Mouse (Mus musculus): ENCODE results near the gene Fam20b. TPM values are rescaled to one million over a fixed set of nuclear protein-coding genes. Genes with fewer than 3 reads are reported as not detected.

Gene Fam20b
- polyA plus RNA-seq, 1 experiment from 2014 or later = 20.2 TPM

DNA sequence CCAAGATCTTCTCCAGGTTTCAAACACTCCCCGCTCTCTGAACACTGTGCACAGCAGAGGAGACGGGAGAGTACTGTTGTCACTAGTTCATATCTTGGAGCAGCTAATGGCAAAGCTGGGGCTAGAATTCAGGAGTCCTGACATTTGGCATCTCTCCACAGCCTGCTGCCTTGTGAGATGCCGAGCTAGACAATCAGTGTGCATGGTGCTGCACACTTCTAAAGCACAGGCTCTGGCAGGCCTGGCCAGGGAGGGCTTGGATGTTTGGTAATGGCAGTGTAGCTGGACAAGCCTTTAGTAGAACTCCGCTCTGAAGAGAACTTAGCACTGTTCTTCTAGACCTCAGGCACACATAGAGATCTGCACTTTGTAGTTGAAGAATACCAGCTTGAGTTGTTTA is 72.9 kb downstream of the Fam20b start:
- H3K27me3 ChIP-seq (replicated peaks) = no peaks in the 10 kb centered on the region
- no peak overlapping the region for H3K27ac ChIP-seq (replicated peaks)
- H3K36me3 ChIP-seq = peaks cover 59% of the 10 kb centered on the region
- H3K4me3 ChIP-seq = no peak overlapping the region
- no peak for ATAC-seq (ENCODE audit: extremely low read depth, insufficient number of reproducible peaks, low FRiP score, low TSS enrichment)
- no peak overlapping the region for H3K4me2 ChIP-seq
- H3K9ac ChIP-seq = no peak overlapping the region
- 76% methylated on average over 4 of the region's 4 CpGs for WGBS
- no peaks in the 10 kb centered on the region for H3K9me3 ChIP-seq
- peaks cover 15% of the 10 kb centered on the region for H3K4me1 ChIP-seq

DNA sequence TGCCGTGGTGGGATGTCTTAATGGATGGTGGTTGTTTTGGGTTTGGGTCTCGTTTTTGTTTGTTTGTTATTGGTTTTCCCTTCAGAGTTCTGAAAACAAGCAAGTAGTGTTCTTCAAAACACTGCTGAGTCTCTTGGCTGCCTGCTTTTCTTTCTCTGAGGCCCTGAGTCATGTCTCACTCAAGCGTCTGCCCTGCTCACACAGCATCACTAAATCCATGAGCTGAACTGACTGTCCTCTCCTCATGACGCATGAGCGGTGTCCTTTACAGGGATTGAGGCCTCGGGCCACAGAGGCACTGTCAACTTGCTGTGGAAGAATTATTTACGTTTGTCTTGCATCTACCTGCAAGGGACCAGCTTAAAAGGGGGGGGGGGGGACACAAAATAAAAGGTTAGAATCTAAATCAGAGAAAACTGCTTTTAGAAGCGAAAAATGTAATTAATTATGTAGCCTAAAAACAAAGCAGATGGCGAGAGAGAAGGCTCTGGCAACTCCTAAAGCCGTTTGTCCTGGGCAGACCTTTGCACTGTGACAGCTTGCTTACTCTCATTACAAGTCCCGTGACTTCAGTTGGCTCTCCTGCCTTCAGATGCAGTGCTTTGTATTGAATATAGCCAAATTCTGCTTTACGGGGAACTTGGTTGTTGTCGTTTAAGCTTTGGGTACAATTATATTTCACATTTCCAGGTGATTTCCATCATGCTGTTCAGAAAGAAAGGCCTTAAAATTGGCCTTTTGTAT is 73.9 kb downstream of the Fam20b start:
- 84% methylated on average over 13 of the region's 13 CpGs for WGBS
- no peaks in the 10 kb centered on the region for H3K9me3 ChIP-seq
- no peak overlapping the region for H3K27ac ChIP-seq (replicated peaks)
- no peak overlapping the region for H3K4me2 ChIP-seq
- H3K36me3 ChIP-seq = peaks cover 62% of the 10 kb centered on the region
- peaks cover 11% of the 10 kb centered on the region for H3K4me1 ChIP-seq
- H3K27me3 ChIP-seq (replicated peaks) = no peaks in the 10 kb centered on the region
- ATAC-seq (ENCODE audit: extremely low read depth, insufficient number of reproducible peaks, low FRiP score, low TSS enrichment) = no peak
- H3K9ac ChIP-seq = no peak overlapping the region
- H3K4me3 ChIP-seq = no peak overlapping the region

DNA sequence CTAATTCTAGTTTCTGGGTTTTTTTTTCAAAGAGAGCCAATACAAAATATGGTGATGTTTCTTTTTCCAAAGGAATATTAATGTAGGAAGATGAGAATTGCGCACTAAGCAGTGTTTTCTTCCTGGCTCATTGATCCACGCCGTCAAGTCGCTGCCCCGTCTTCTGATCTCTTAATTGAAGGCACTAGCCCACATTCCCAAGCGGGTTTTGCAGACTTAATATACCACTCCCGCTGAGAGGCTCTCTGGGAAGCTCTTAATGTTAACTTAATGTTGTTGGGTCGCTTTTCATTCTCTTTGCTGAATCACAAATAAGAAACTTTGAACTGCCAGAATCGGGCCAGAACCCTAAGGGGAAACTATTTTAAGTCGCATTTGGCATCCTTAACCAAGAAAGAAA is 74.8 kb downstream of the Fam20b start:
- H3K36me3 ChIP-seq = peaks cover 69% of the 10 kb centered on the region
- H3K4me1 ChIP-seq = peaks cover 10% of the 10 kb centered on the region
- no peaks in the 10 kb centered on the region for H3K9me3 ChIP-seq
- ATAC-seq (ENCODE audit: extremely low read depth, insufficient number of reproducible peaks, low FRiP score, low TSS enrichment) = no peak
- H3K4me3 ChIP-seq = no peak overlapping the region
- no peak overlapping the region for H3K4me2 ChIP-seq
- no peaks in the 10 kb centered on the region for H3K27me3 ChIP-seq (replicated peaks)
- no peak overlapping the region for H3K9ac ChIP-seq
- no peak overlapping the region for H3K27ac ChIP-seq (replicated peaks)
- WGBS = 85% methylated on average over 10 of the region's 10 CpGs

DNA sequence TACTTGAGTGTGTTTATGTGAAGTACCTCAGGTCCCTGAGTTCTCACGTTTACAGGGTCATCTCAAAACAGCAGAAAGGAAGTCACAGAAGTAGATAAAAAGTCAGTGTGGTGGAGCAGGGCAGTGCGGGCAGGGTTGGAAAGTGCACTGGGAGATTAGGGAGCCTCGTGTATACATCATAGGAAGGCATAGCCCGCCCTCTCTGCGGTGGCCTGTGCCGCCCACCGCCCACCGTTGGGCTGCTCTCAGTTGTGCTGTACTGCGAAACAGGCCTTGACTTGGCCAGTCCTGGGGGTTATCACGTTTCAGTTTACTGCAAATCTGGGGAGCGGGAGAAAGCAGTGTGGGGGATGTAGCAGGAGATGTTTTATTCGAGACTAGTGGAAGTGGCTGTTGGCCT is 76.1 kb downstream of the Fam20b start:
- 0 out of 2 replicates have a peak, but pooled peaks cover 2% of the 10 kb centered on the region for H3K4me1 ChIP-seq
- H3K4me3 ChIP-seq = no peak overlapping the region
- H3K9me3 ChIP-seq = no peaks in the 10 kb centered on the region
- 58% methylated on average over 12 of the region's 12 CpGs for WGBS
- H3K27me3 ChIP-seq (replicated peaks) = no peaks in the 10 kb centered on the region
- H3K36me3 ChIP-seq = peaks cover 69% of the 10 kb centered on the region
- no peak overlapping the region for H3K9ac ChIP-seq
- H3K4me2 ChIP-seq = no peak overlapping the region
- H3K27ac ChIP-seq (replicated peaks) = no peak overlapping the region
- ATAC-seq (ENCODE audit: extremely low read depth, insufficient number of reproducible peaks, low FRiP score, low TSS enrichment) = no peak

DNA sequence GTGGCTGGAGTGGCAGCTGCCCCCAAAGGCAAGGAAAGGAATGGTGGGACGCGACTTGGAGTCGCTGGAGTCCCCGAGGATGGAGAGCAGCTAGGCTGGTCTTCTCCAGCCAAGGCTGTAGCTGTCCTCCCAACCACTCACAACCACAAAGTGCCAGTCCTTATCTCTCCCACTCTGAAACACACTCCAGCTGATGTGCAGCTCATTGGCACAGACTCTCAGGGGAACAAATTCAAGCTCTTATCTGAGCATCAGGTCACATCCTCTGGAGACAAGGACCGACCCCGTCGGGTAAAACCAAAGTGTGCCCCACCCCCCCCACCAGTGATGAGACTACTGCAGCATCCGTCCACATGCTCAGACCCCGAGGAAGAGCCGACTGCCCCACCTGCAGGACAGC is 77.1 kb downstream of the Fam20b start:
- H3K36me3 ChIP-seq = peaks cover 77% of the 10 kb centered on the region
- no peaks in the 10 kb centered on the region for H3K9me3 ChIP-seq
- 57% methylated on average over 10 of the region's 10 CpGs for WGBS
- no peak overlapping the region for H3K4me3 ChIP-seq
- 0 out of 2 replicates have a peak, but pooled peaks cover 2% of the 10 kb centered on the region for H3K4me1 ChIP-seq
- H3K27ac ChIP-seq (replicated peaks) = no peak overlapping the region
- ATAC-seq (ENCODE audit: extremely low read depth, insufficient number of reproducible peaks, low FRiP score, low TSS enrichment) = no peak
- H3K9ac ChIP-seq = no peak overlapping the region
- H3K4me2 ChIP-seq = no peak overlapping the region
- no peaks in the 10 kb centered on the region for H3K27me3 ChIP-seq (replicated peaks)

DNA sequence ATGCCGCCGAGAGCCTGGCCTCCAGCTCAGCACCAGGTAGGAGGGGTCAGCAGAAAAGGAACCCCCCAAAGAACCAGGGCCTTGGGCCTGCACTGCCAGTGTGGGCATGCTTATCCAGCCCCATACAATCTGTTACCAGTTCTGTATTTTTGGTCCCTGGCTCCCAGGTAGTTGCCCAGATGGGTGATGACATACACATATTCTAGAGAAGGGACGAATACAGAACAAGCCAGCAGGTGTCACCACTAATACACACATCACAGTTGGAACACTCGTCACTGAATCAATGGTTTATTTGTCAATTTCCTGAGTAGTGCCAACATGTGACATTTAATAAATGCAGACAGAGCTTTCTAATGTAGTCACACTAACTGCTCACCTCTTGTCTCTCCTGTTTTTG is 78.3 kb downstream of the Fam20b start:
- no peak overlapping the region for H3K4me2 ChIP-seq
- no peak overlapping the region for H3K4me3 ChIP-seq
- no peak overlapping the region for H3K9ac ChIP-seq
- H3K9me3 ChIP-seq = no peaks in the 10 kb centered on the region
- 74% methylated on average over 4 of the region's 4 CpGs for WGBS
- H3K4me1 ChIP-seq = 0 out of 2 replicates have a peak, but pooled peaks cover 2% of the 10 kb centered on the region
- no peaks in the 10 kb centered on the region for H3K27me3 ChIP-seq (replicated peaks)
- no peak for ATAC-seq (ENCODE audit: extremely low read depth, insufficient number of reproducible peaks, low FRiP score, low TSS enrichment)
- H3K27ac ChIP-seq (replicated peaks) = no peak overlapping the region
- H3K36me3 ChIP-seq = peaks cover 83% of the 10 kb centered on the region

DNA sequence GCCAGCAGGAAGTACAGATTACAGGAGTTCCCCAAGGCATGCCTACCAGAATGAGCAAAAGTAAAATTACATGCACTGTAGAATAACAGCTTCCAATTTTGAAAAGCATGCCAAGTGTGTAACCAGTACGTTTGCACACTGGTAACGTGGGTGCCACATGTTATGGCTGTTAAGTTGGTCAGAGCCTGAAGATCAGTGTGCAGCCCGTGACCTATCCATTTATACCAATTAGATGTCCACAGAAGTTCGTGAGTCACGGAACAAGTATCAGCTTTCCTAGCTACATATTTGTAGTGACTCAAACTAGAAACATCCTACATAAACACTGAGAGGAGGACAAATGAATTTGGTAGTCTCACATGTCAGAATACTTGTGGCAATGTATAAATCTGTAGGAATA is 79.4 kb downstream of the Fam20b start:
- Histone ChIP-seq H3K4me1 (0 out of 2 replicates have a peak, but pooled peaks cover 2% of the 10 kb centered on the region), H3K36me3 (peaks cover 83% of the 10 kb centered on the region), H3K4me2 (no peak overlapping the region), H3K9me3 (no peaks in the 10 kb centered on the region), H3K9ac (no peak overlapping the region), H3K27me3 (replicated peaks) (no peaks in the 10 kb centered on the region), H3K27ac (replicated peaks) (no peak overlapping the region), H3K4me3 (no peak overlapping the region)
- no peak for ATAC-seq (ENCODE audit: extremely low read depth, insufficient number of reproducible peaks, low FRiP score, low TSS enrichment)
- whole genome bisulfite sequencing = 91% methylated on average over 5 of the region's 5 CpGs

DNA sequence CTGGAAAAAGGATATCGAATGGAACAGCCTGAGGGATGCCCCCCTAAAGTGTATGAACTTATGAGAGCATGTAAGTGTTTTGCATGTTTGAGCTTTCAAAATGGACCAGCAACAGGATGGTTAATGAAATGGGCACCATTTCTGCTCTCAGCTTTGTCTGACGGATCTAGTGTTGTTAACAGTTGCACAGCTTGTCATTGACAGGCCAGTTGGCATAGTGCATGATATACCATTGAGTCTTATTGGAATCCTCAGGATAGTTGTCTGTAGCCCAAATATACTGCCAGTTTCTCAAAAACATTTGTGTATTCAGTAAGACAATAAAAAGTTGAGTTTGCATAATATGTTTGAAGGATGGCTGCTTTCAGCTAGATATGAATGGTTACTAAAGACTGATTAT is 83.7 kb downstream of the Fam20b start:
- no peak overlapping the region for H3K9ac ChIP-seq
- H3K36me3 ChIP-seq = peaks cover 86% of the 10 kb centered on the region
- no peak overlapping the region for H3K27ac ChIP-seq (replicated peaks)
- no peaks in the 10 kb centered on the region for H3K27me3 ChIP-seq (replicated peaks)
- WGBS = 75% methylated on average over 2 of the region's 2 CpGs
- peaks cover 3% of the 10 kb centered on the region for H3K9me3 ChIP-seq
- H3K4me1 ChIP-seq = no peaks in the 10 kb centered on the region
- no peak for ATAC-seq (ENCODE audit: extremely low read depth, insufficient number of reproducible peaks, low FRiP score, low TSS enrichment)
- H3K4me3 ChIP-seq = no peak overlapping the region
- H3K4me2 ChIP-seq = no peak overlapping the region

DNA sequence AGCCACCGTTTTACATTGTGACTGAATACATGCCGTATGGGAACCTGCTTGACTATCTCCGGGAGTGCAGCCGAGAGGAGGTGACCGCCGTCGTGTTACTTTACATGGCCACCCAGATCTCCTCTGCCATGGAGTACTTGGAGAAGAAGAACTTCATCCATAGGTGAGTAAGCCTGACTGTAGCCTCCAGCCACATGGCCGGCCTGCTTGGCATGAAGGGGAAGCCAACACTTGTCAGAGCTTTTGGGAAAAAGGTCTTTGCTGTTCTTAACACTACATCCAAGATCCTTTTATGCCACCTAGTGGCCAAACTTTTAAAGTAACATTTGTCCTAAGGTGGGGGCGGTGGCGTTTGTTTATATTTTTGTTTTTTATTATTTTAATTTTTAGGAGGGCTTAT is 85.8 kb downstream of the Fam20b start:
- Histone ChIP-seq H3K27me3 (replicated peaks) (no peaks in the 10 kb centered on the region), H3K36me3 (peaks cover 88% of the 10 kb centered on the region), H3K9me3 (peaks cover 3% of the 10 kb centered on the region), H3K9ac (no peak overlapping the region), H3K4me1 (no peaks in the 10 kb centered on the region), H3K4me3 (no peak overlapping the region), H3K27ac (replicated peaks) (no peak overlapping the region), H3K4me2 (no peak overlapping the region)
- ATAC-seq (ENCODE audit: extremely low read depth, insufficient number of reproducible peaks, low FRiP score, low TSS enrichment) = no peak
- WGBS = 74% methylated on average over 10 of the region's 10 CpGs

DNA sequence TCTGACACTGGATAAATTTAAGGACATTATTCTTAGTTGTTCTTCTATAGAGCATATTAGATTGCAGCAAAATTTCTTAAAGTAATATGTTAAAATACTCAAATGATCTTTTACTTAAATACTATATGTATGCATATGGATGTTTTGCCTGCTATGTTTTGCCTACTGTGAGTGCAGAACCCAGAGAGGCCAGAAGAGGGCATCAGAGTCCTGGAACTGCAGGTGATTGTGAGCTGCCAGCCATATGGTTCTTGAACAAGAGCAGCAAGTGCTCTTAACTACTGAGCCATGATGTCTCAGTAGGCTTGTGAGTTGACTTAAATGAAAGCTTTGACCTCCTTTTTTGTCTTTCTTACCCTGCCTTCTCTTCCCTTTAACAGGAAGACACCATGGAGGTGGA is 87.9 kb downstream of the Fam20b start:
- Histone ChIP-seq H3K4me1 (no peaks in the 10 kb centered on the region), H3K27ac (replicated peaks) (no peak overlapping the region), H3K4me3 (no peak overlapping the region), H3K36me3 (peaks cover 80% of the 10 kb centered on the region), H3K27me3 (replicated peaks) (no peaks in the 10 kb centered on the region), H3K9me3 (peaks cover 3% of the 10 kb centered on the region), H3K9ac (no peak overlapping the region), H3K4me2 (no peak overlapping the region)
- ATAC-seq (ENCODE audit: extremely low read depth, insufficient number of reproducible peaks, low FRiP score, low TSS enrichment) = no peak

DNA sequence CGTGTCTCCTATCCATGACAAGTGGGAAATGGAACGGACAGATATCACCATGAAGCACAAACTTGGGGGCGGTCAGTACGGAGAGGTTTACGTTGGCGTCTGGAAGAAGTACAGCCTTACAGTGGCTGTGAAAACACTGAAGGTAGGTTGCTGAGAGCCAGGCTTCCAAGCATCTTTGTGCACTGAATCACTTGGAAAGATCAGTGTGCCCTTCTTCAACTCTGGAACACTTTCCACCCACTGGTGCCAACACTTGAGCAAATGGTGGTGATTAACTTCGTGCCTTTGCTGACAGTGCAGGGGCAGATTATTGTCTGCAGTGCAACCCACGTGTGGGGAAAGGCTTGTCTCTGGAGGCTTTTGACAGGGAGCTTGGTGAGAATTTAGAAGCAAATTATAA is 88.9 kb downstream of the Fam20b start:
- Histone ChIP-seq H3K9ac (no peak overlapping the region), H3K4me3 (no peak overlapping the region), H3K9me3 (peaks cover 3% of the 10 kb centered on the region), H3K27ac (replicated peaks) (no peak overlapping the region), H3K36me3 (peaks cover 81% of the 10 kb centered on the region), H3K4me2 (no peak overlapping the region), H3K4me1 (no peaks in the 10 kb centered on the region), H3K27me3 (replicated peaks) (no peaks in the 10 kb centered on the region)
- no peak for ATAC-seq (ENCODE audit: extremely low read depth, insufficient number of reproducible peaks, low FRiP score, low TSS enrichment)
- WGBS = 90% methylated on average over 8 of the region's 8 CpGs

Data from heart, embryonic 13.5 days (tissue).